Mouse (Mus musculus) midbrain, embryonic 11.5 days (tissue): ENCODE measurements around the gene Bcas3. TPM values are rescaled to one million over a fixed set of nuclear protein-coding genes. Genes with fewer than 3 reads are reported as not detected.

Experiments
- ATAC-seq: fragments of 200-750 bp; cut with Nextera tagmentation; 2 replicates; pipeline ENCODE4 v1.8.0; 2017; ENCODE audit warnings: moderate TSS enrichment, moderate library complexity; ENCODE audit not compliant: low FRiP score
- DNase-seq: peaks from one replicate; pipeline ENCODE4 v3.0.0; 2015; ENCODE audit warnings: low spot score; ENCODE audit errors: missing footprints
- H3K27ac ChIP-seq: fragments of 300-500 bp; sonication (generic); 2 replicates; pipeline ENCODE4 v1.5.1; 2014; ENCODE audit warnings: low read depth, low read length
- H3K27me3 ChIP-seq: fragments of 300-500 bp; sonication (generic); 2 replicates; pipeline ENCODE4 v1.6.1; 2014; ENCODE audit warnings: mild to moderate bottlenecking, low read length, moderate library complexity, mixed read lengths; ENCODE audit not compliant: control insufficient read depth, insufficient read depth
- H3K36me3 ChIP-seq: fragments of 300-500 bp; sonication (generic); 2 replicates; pipeline ENCODE4 v1.6.1; 2014; ENCODE audit warnings: mild to moderate bottlenecking, low read length, moderate library complexity, mixed read lengths; ENCODE audit not compliant: control insufficient read depth, insufficient read depth
- H3K4me1 ChIP-seq: fragments of 300-500 bp; sonication (generic); 2 replicates; pipeline ENCODE4 v1.6.1; 2014; ENCODE audit warnings: low read length; ENCODE audit not compliant: control insufficient read depth, insufficient read depth
- H3K4me2 ChIP-seq: fragments of 300-500 bp; sonication (generic); 2 replicates; pipeline ENCODE4 v1.6.1; 2014; ENCODE audit warnings: mild to moderate bottlenecking, moderate library complexity
- H3K4me3 ChIP-seq: fragments of 300-500 bp; sonication (generic); 2 replicates; pipeline ENCODE4 v1.5.1; 2014; ENCODE audit warnings: low read depth, low read length
- H3K9ac ChIP-seq: fragments of 300-500 bp; sonication (generic); 2 replicates; pipeline ENCODE4 v1.6.1; 2014; ENCODE audit warnings: low read length
- H3K9me3 ChIP-seq: fragments of 300-500 bp; sonication (generic); 2 replicates; pipeline ENCODE4 v1.6.1; 2016; ENCODE audit warnings: low read length; ENCODE audit not compliant: control insufficient read depth
- WGBS: fragments of 180-500 bp; shearing (Covaris S2); extraction: QIAGEN DNeasy Blood & Tissue Kit; methylation state at CpG from one replicate; pipeline ENCODE4 v1.1.7; 2014; 5-methylcytosine and 5-hydroxymethylcytosine counted together
- polyA plus RNA-seq: library from polyadenylated mRNA; unstranded; fragments of >200 nt; fragmentation: Nextera tagmentation; extraction: Ambion mirVana; gene quantifications from 2 replicates; pipeline ENCODE4 v1.2.1, GENCODE M21; 2014

Bcas3 gene
- polyA plus RNA-seq, 1 experiment from 2014 or later, result 30.2 TPM

DNA sequence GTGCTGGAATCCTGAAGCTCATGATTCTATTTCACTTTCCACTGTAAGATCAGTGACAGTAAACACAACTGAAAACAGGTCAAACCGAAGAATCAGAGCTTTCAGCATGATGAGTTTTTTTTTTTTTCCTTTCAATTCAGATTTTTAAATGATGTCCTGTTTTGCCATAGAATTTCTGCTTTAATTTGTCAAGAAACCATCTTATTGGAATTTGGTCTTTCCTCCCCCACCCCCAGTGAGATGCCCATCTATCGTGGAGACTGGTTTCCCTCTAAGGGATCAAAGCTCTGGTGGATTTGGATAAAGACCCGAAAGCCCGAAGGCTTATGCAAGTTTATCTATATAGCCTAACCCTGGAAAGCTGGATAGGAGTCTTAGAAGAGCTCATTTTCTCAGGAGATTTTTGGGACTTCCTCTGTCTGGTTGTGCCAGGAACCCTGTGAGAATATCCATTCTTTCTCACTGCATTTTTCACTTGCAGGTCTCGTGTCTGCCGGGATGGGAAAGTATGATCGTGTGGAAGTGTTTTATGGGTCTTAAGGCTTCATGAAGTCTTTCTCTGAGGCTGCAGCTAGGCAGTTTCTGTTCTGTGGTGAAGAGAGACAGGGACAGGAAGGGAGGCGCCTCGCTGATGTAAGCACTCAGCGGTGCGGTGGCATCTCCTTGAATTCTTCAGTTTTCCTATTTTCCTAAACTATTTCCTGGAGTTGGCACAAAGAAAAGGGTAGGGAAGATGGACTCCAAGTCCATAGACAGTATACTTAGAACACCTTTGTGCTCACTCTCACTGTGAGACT, 173.2 kb downstream of the Bcas3 start:
- 34% methylated on average over 11 of the region's 11 CpGs for WGBS
- no peak overlapping the region for H3K4me2 ChIP-seq
- H3K4me3 ChIP-seq, result no peak overlapping the region
- peak; percentile 90 for DNase-seq
- no peak for ATAC-seq
- H3K36me3 ChIP-seq, result no peaks in the 10 kb centered on the region
- H3K9ac ChIP-seq, result no peak overlapping the region
- H3K27me3 ChIP-seq, result peaks cover 25% of the 10 kb centered on the region
- H3K9me3 ChIP-seq, result no peaks in the 10 kb centered on the region
- peaks cover 22% of the 10 kb centered on the region for H3K4me1 ChIP-seq
- H3K27ac ChIP-seq, result no peak overlapping the region

DNA sequence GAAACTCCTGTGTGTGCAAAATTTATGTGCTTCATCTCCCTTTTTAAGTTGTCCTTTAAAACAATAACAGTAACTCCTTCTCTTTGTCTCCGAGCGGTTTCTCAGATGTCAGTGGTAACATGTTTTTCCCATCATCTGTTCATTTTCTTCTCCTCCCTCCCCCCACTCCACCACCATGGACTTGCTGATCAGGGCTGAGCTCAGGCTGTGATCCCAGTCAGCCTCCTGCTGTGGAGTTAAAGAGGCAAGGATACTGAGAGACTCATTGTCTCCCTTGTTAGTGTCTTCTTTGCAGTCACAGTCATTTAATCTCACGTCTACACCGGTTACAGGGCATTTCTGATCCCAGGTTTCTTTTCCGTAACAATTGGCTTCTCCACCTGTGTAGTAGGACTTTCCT, 174.3 kb downstream of the Bcas3 start:
- Histone ChIP-seq H3K4me3 (no peak overlapping the region), H3K9ac (no peak overlapping the region), H3K27ac (no peak overlapping the region), H3K4me2 (no peak overlapping the region), H3K36me3 (no peaks in the 10 kb centered on the region), H3K9me3 (no peaks in the 10 kb centered on the region), H3K4me1 (peaks cover 22% of the 10 kb centered on the region), H3K27me3 (peaks cover 23% of the 10 kb centered on the region)
- peak; percentile 87 for DNase-seq
- 12% methylated on average over 5 of the region's 5 CpGs for WGBS
- no peak for ATAC-seq

DNA sequence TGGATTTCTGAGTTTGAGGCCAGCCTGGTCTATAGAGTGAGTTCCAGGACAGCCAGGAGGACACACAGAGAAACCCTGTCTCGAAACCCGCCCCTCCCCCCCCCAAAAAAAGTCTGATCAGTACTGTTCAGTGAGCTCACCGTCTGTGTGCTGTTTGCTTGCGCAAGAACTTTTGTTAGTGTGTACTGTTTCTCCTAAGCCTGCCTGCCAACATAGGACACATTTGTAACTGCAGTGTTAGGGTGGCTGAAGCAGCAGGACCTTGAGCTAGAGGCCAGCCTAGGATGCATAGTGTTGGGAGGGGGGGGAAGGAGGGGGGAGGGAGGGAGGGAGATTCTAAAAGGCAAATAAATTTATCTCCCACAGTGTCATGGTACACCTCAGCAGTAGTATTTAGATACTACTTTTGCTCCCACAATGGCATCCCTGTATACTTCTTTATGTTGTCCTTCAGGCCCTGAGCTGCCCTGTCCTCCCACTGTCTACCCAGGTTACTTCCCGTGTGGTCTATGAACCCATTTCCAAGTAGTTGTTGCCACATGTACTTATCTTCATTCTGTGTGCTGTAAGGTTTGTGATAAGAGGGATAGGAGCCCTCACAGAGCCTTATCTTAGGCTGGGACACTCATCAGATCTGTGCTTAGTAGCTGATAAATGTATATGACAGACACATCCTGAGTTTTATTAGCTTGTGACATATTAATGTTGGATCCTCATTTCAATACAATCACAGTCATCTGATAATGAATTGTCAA, 176.7 kb downstream of the Bcas3 start:
- Histone ChIP-seq H3K4me2 (no peak overlapping the region), H3K27ac (no peak overlapping the region), H3K9me3 (no peaks in the 10 kb centered on the region), H3K27me3 (peaks cover 21% of the 10 kb centered on the region), H3K4me1 (peaks cover 14% of the 10 kb centered on the region), H3K36me3 (no peaks in the 10 kb centered on the region), H3K4me3 (no peak overlapping the region), H3K9ac (no peak overlapping the region)
- DNase-seq, result no peak
- 81% methylated on average over 5 of the region's 5 CpGs for WGBS
- ATAC-seq, result no peak

DNA sequence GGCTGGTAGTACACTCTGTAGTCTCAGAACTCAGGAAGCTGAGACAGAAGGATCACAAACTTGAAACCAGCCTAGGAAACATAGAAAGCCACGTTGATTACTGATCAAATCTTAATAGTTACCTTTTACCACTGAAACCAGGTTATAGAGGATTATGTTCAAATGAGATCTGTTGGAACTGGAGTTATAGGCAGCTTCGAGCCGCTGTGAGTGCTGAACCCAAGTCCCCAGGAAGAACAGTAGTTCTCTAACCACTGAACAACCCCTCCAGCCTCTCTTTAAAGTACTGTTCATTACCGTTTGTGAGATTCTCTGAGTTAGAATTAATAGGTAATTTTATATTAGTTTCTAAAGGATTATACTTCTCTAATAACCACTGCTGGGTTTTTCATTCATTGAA, 188.0 kb downstream of the Bcas3 start:
- Histone ChIP-seq H3K27ac (no peak overlapping the region), H3K4me1 (no peaks in the 10 kb centered on the region), H3K27me3 (no peaks in the 10 kb centered on the region), H3K9ac (no peak overlapping the region), H3K36me3 (no peaks in the 10 kb centered on the region), H3K4me3 (no peak overlapping the region), H3K4me2 (no peak overlapping the region), H3K9me3 (no peaks in the 10 kb centered on the region)
- DNase-seq (peak; percentile 56), ATAC-seq (no peak)
- WGBS, result 84% methylated on average over 4 of the region's 4 CpGs

- Histone ChIP-seq H3K9ac (no peak overlapping the region), H3K36me3 (no peaks in the 10 kb centered on the region), H3K4me2 (no peak overlapping the region), H3K4me1 (no peaks in the 10 kb centered on the region), H3K4me3 (no peak overlapping the region), H3K27me3 (no peaks in the 10 kb centered on the region), H3K9me3 (no peaks in the 10 kb centered on the region), H3K27ac (no peak overlapping the region)
- DNase-seq (peak; percentile 57), ATAC-seq (no peak)
- WGBS, result 87% methylated on average over 4 of the region's 4 CpGs
These were observed 190.3 kb downstream of the Bcas3 start for GRCm38 (mm10) chr11:85543311-85543710.

GRCm38 (mm10) chr11:85545602-85546001, 192.6 kb downstream of the Bcas3 start:
- H3K9ac ChIP-seq, result no peak overlapping the region
- H3K9me3 ChIP-seq, result no peaks in the 10 kb centered on the region
- no peaks in the 10 kb centered on the region for H3K27me3 ChIP-seq
- ATAC-seq, result no peak
- H3K27ac ChIP-seq, result no peak overlapping the region
- WGBS, result 81% methylated on average over 5 of the region's 5 CpGs
- no peaks in the 10 kb centered on the region for H3K36me3 ChIP-seq
- no peak for DNase-seq
- H3K4me3 ChIP-seq, result no peak overlapping the region
- H3K4me2 ChIP-seq, result no peak overlapping the region
- no peaks in the 10 kb centered on the region for H3K4me1 ChIP-seq

- H3K4me2 ChIP-seq, result no peak overlapping the region
- no peak for DNase-seq
- H3K4me1 ChIP-seq, result no peaks in the 10 kb centered on the region
- ATAC-seq, result no peak
- H3K27ac ChIP-seq, result no peak overlapping the region
- WGBS, result 83% methylated on average over 6 of the region's 6 CpGs
- no peak overlapping the region for H3K9ac ChIP-seq
- no peaks in the 10 kb centered on the region for H3K36me3 ChIP-seq
- H3K4me3 ChIP-seq, result no peak overlapping the region
- H3K27me3 ChIP-seq, result no peaks in the 10 kb centered on the region
- no peaks in the 10 kb centered on the region for H3K9me3 ChIP-seq
These were observed 195.0 kb downstream of the Bcas3 start for GRCm38 (mm10) chr11:85547966-85548365.

DNA sequence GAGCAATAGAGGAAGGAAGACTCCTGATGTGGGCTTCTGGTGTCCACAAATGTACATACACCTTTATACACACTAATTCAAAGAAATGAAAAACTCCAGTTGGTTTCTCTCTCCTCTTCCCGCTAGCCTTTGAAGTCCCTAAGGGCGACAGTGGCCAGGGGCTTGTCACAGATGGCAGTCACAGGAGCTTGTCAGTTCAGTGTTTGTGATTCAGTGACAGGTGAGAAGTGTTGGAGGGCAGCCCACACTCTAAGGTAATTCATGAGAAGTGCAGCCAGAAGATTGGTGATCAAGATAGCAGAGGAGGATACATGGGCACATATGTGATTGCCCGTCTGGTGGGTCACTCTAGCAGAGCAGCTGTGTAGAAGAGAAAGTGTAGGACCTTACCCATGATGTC, 196.7 kb downstream of the Bcas3 start:
- H3K4me2 ChIP-seq, result no peak overlapping the region
- no peak overlapping the region for H3K9ac ChIP-seq
- H3K27ac ChIP-seq, result no peak overlapping the region
- no peaks in the 10 kb centered on the region for H3K27me3 ChIP-seq
- no peaks in the 10 kb centered on the region for H3K4me1 ChIP-seq
- H3K4me3 ChIP-seq, result no peak overlapping the region
- DNase-seq (no peak), ATAC-seq (no peak)
- no peaks in the 10 kb centered on the region for H3K36me3 ChIP-seq
- 92% methylated on average over 3 of the region's 3 CpGs for WGBS
- H3K9me3 ChIP-seq, result no peaks in the 10 kb centered on the region

DNA sequence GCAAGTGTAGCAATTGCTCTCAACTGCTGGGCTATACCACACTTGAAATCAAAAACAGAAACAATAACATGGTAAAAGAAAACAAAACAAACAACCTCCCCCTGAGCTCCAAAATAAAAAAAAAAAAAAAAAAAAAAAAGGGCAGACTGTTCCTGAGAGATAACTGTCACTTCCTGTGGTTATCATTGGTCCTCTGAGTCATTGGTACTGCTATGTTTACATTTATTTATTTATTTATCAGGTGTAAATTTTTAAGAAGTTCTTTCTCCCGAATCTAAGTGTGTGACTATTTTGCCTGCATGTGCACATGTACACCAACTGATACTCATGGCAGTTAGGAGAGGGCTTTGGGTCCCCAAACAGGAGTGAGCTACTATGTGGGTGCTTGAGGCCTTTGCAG, 202.1 kb downstream of the Bcas3 start:
- WGBS, result 53% methylated on average over 1 of the region's 1 CpGs

More for the DNA sequence above, 202.1 kb downstream of the Bcas3 start:
- Histone ChIP-seq H3K36me3 (no peaks in the 10 kb centered on the region), H3K4me2 (no peak overlapping the region), H3K9me3 (no peaks in the 10 kb centered on the region), H3K9ac (no peak overlapping the region), H3K4me3 (no peak overlapping the region), H3K27me3 (no peaks in the 10 kb centered on the region), H3K27ac (no peak overlapping the region), H3K4me1 (no peaks in the 10 kb centered on the region)
- DNase-seq (no peak), ATAC-seq (no peak)
